Mouse (Mus musculus) CD4-positive, CD25-positive, alpha-beta regulatory T cell, adult 2 months (primary cell): ENCODE measurements around the gene Bid.
"Not testable (repeated sequence)": the region's sequence is repeated elsewhere in the genome, so short reads cannot be mapped to it uniquely, and the experiment has no call there.

Experiments
- DNase-seq: peaks from one replicate; pipeline ENCODE4 v3.0.0-alpha.2; 2012; ENCODE audit warnings: low read depth, low spot score

Bid gene

DNA sequence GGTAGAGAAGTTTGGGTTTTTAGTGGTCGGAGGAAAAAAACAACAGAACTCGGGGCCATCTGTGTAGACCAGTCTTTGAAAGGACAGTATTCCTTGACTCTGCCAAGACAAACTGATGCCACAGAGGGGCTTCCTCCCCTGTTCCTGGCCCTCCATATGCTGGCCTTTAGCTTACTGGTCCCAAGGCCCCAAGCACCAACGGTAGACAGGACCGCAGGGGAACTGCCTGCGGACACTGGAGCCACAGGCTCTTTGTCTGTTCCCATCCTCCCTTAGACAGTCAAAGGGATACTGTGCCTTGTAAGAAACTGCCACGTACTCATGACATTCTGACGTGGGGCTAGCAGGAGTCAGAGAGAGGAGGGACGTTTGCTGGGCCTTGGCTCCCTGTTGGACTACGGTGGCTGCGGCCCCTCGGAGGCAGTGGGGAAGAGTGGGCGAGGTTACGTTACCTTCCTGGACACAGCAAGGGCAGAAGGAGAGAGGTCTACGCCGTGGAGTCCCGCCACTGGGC, 20.5 kb upstream of the Bid start:
- DNase-seq: no peak

DNA sequence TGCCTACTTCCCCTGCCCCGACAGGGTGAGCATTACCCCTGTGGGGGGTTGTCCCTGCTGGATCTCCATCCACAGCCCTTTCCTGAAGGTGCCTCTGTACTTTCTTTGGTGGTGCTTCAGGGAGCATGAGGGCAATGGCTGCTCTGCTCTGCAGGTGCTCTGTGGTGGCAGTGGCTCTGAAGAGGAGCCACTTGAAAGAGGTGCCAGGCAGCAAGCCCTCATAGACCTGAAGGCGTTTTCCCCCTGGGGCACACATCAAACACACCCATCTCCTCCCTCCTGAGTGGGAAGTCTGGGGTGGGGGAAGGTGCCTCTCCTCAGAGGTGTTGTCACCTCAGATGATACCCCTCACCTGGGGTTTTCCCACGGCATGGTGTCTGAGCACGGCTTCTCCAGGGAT, 17.5 kb upstream of the Bid start:
- DNase-seq: peak; percentile 27

DNA sequence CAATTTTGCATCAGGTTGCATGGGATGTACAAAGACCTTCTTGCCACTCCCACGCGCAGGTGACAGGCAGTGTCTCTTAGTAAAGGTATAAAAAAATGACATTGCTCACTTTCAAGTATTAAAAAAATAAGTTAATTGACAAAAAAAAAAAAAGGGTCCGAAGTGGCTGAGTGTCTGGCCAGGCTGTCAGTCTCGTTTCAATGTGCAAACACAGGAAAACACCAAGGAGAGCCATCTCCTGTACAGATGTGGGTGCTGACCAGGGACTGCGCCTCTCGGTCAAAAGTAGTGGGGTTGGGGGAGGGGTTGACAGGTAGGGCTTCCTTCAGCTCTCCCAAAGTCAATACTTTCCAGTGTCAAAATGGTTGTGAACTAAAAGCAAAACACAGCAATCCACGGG, 17.0 kb upstream of the Bid start:
- no peak for DNase-seq

DNA sequence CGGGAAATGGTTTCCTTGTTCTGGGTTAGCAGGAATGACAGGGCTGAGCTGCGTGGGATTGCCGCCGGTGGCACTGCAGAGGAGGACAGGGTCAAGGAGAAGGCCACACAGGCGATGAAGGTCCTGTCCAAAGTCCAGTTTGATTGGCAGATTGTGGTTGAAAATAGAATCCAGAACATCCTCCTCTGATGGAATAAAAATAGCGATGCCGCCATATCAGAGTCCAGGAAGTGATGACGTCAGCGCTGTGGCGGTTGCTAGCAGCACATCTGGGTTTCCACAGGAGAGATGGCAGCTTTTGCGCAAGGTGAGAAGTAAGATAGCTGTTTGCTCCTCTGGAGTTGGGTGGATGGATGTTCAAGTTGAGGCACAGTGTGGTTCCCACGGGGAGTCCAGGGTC, 15.9 kb upstream of the Bid start:
- DNase-seq: peak; percentile 83

DNA sequence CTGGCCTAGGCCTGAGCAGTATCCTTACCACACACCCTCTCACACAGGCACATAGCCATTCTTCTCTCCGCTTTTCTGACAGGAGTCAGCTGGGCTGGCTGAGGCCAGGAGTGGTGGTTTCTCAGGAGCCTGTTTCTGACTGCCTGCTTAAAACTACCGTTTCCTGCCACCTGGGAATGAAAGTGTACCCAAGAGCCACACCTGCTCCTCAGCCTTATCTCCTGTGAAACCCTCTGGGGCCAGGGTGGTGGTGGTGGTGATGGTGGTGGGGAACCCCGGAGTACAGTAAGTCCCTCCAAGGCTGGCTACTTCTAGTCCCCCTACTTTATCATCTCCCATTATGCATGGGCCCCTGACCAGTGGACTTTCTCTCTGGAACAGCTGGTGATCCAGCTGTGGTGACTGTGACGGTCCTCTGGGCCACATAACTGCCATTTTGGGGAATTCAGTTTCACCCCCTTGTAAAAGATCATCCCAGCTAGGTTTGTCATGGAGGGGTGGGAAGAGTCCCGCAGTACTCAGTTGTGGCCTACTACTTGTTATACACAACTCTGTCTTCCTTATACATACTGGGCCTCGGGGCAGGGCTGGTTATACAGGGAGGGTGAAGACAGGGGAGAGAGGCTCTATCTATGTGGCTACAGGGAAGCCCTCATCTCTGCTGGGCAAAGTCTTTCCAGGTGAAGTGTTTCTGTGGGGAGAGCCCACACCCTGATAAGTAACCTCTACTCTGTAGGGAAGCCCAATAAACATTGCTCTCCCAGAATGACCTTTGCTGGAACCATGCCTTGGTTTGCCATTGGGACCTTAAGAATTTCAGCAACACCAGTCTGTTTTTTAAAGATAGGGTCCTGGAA, 14.0 kb upstream of the Bid start:
- no peak for DNase-seq

DNA sequence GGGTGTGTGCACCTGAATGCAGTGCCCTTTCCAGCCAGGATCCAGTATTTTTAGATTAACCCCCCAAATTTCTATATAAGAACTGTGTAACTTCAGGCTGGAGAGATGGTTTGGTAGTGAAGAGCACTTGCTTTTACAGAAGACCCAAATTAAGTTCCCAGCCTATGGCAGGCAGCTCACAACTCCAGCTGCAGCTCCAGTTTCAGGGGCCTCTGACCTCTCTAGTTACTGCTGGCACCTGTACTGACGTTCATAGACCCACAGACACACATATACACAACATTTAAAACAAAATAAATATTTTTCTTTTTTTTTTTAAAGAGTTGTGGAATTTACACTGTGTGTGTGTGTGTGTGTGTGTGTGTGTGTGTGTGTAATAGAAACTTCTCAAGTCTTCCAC, 12.8 kb upstream of the Bid start:
- no peak for DNase-seq

DNA sequence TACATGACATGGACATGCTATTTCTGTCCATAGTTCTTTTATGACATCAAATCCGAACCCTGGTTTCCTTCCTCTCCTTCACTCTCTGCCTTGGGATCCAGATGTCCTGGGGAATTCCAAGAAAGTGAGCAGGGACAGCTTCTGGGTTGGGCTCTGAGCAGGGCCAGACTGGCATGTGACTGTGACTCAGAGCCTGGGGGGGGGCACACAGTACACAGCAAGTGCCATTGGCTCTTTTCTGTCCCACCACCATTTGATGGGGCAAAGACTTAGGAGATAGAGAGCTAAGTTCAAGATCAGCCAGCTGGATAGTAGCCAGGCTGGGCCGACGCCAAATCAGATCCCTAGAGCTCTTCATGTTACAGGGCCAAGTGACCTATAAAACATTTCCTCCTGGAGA, 11.1 kb upstream of the Bid start:
- DNase-seq: no peak

DNA sequence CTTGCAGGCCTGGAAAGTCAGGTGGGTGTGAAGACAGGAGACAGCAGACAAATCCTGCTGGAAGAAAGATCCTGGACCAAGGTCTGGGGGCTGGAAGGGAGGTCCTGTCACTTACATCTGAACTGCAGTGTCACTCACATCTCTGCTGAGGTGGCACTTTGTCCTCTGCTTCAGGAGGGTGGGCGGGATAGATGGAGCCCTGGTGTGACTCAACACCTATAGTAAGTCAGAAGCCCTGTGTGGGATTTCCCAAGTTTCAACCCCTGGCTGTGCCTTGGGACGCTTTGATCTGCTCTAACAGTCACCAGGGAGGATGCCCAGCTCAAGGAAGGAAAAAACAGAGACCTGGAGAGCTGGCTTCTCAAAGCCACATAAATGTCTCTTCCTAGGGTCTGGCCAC, 10.2 kb upstream of the Bid start:
- DNase-seq: no peak

DNA sequence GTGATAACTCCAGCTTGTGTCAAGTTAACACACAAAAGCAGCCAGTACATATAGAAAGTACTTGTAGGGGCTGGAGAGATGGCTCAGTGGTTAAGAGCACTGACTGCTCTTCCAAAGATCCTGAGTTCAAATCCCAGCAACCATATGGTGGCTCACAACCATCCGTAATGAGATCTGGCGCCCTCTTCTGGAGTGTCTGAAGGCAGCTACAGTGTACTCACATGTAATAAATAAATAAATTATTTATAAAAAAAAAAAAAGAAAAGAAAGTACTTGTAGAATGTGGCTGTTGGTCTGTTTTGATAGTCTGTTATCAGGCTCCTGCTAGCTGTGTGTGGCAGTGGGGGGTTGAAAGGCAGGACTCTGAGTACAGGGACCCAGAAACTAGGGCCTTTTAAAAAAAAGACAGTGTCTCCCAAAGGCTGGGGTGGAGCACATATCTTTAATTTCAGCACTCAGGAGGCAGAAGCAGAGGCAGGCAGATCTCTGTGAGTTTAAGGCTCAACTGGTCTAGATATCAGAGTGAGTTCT, 8.2 kb upstream of the Bid start:
- not testable (repeated sequence) for DNase-seq

DNA sequence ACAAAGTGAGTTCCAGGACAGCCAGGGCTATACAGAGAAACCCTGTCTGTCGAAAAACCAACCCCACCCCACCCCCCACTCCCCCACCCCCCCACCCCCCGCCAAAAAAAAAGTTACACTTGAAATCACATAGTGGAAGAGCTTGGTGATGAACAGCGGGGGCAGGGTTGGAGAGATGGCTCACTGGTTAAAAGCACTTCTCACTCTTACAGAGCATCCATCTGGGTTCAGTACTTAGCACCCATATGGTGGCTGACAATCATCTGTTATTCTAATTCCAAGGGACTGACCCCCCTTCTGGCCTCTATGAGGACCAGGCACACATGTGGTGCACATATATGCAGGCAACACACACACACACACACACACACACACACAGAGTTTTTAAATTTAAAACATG, 1.3 kb upstream of the Bid start:
- DNase-seq: no peak

DNA sequence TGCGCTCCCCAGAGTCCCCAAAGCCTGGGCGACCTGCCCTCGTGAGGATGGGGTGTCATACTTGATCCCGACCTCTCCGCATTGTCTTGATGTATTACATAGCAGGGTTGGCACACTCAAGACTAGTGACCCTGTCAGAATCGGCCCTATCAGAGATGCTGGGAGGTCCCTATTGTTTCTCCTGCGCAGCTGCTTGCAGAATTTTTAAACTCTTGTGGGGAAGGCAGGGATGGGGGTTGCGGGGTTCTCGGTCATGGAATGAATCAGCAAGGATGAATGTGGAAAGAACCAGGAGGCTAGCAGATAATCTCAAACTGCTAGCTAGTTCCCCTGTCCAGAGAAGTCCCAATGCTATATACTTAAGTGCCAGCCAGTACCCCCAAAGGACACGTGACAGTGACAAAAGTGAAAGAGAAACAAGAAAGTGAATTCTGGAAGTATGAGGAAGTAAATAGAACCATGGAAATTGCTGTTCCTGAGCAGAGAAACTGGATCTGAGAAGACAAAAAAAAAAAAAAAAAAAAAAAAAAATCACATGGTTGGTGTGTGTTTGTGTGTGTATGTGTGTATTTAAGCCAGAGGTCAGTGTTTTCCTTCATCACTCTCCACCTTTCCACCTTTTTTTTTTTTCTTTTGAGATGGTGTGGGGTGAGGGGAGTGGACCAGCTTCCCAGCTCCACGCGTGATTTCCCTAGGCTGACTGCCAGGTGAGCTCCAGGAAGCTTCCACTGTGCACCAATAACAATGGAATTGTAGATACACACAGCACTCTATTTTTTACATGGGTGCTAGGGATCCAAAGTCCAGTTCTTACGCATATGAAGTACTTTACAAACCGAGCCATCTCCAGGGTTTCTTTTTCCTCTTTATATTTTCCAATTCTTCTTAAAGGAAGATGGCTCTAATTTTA, 574 bp upstream of the Bid start:
- DNase-seq: peak; percentile 49

DNA sequence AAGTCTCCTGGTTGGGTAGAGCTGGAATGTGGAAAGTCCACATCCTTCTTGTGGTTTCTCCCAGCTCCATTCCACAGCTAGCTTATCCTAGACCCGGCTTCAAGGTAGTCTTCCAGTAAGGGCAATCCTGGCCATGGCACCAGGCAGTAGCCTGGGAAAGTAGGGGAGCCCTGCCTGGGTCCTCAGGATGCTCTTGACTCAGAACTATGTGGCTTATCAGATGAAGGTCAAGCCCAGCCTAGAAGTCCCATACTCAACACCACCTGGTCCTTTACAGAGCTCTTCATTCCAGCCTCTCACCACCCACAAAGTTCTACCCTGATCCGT, 1.0 kb downstream of the Bid start:
- peak; percentile 18 for DNase-seq

DNA sequence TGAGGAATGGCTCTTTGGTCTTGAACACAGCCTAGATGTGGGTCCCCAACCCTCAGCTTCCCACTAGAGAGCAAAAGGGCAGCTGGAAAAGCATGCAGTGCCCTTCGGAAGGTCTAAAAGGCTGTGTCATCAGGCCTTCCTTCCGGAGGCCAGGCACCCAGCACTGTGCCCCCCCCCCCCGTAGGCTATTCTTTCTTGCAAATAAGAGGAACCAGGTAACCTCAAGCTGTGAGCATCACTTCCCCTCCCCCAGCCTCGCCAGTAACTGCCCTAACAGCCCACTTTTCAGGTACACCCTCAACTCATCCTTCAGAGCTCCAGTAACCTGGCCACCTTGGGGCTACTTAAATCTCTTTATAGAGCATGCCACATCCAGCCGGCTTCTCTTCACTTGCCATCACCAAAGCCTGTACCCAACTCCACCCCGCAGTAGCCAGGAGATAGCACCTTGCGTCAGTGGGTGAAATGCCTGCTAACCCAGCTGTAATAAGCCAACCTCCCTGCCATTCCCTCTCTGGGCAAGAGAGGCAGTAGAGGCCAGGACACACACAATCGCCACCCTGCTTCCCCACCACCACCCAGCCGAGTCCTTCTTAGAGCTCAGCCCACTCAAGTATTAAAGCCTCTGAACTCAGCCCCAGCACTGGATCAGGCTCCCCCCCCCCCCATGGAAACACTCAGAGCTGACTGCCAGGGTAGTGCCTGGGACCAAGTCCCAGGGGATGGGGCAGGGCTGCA, 1.6 kb downstream of the Bid start:
- DNase-seq: peak; percentile 73

DNA sequence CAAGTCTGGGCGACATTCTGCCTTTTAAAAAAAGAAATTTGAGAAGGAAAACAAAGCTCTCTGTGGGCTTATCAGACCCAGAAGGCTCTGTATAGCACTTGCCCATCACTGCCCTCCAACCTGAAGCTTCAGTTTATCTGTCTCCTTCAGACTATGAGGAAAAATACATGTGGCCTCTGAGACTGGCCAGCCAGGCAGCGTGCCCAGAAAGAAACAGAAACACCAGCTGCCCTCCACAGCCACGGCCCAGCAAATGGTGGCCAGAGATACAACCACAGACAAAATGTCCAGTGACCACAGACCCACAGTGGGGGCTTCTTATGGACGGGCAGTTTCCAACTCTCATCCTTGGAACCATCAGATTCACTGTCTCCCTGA, 2.1 kb downstream of the Bid start:
- DNase-seq: no peak

DNA sequence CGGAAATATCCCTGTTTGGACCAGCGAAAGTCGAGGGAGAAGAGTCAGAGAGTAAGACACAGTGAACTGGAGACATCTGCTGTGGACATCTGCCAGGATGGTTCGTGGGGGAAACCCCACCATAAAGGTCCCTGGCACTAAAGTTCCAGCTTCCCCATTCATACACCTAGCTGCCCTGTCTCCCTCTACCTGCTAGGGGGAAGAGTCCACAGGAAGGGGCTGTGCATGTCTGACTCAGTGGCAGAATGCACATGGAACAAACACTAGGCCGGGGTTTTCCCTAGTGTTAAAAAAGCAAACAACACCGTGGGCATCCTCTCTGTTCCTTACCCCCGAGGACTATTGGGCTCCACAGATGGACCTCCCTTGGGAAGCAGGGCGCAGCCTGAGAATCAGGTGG, 2.9 kb downstream of the Bid start:
- DNase-seq: peak; percentile 38

DNA sequence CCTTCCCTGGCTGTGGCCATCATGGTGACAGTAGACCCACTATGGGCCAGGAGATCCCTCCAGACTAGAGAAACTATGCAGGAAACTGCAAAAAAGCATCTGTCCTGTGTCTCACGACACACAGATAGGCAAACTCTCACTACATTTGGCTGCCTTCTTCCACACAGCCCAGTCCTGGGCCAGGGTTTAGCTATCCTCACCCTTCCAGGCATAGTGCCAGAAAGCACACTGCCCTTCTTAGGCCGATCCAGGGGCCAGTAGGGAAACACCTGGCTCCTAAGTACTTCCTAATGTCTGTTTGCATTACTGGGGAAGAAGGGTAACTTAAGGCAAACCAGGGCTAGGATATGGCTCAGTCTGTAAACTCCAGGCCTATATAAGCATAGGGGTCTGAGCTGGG, 3.7 kb downstream of the Bid start:
- DNase-seq: no peak

DNA sequence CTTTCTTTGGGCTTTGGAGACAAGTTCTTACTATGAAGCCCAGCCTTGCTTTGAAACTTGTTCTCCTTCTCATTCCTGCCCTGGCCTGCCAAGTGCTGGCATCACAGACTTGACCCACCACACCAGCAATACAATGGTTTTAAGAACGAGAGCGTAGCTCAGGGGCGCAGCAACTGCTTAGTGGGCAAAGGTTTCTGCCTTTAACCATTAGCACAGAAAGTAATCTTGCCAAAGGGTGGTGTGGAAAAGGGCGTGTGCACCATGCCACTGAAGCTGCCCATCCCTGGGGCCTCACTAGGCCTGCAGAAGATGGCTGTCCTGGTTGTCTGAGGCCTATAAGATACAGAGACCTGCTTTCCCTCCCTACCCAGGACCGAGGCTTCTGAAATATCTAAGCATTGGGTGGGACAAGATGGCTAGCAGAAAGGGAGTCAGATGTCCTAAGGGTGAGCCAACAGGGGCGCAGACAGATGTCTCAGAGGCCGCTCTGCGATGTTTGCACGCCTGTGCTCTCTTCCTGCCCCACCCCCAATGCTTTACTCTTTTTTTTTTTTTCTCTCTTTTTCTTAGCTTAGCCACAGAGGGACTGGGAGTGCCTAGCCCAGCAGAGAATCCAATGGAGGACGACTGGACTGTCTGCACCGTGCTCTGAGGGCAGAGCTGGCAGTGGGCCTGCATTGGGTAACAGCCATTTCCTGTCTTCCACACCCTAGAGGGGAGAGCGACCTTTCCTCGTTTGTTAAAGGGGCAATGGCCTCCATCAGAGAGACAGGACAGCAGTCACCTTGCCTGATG, 5.2 kb downstream of the Bid start:
- peak; percentile 20 for DNase-seq

DNA sequence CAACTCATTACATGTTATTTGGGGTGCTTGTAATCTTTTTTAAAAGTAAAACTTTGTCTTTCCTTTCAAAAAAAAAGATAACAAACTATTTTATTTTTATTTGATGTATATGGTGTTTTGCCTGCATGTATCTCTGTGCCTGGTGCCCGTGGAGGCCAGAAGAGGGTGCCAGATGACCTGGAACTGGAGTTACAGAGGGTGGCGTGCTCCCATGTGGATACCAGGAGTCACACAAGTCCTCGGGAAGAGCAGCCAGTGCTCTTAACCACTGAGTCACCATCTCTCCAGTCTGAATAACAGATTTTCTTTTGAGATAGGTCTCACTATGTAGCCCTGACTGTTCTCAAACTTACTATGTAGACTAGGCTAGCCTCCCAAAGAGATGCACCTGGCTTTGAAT, 7.2 kb downstream of the Bid start:
- DNase-seq: no peak

DNA sequence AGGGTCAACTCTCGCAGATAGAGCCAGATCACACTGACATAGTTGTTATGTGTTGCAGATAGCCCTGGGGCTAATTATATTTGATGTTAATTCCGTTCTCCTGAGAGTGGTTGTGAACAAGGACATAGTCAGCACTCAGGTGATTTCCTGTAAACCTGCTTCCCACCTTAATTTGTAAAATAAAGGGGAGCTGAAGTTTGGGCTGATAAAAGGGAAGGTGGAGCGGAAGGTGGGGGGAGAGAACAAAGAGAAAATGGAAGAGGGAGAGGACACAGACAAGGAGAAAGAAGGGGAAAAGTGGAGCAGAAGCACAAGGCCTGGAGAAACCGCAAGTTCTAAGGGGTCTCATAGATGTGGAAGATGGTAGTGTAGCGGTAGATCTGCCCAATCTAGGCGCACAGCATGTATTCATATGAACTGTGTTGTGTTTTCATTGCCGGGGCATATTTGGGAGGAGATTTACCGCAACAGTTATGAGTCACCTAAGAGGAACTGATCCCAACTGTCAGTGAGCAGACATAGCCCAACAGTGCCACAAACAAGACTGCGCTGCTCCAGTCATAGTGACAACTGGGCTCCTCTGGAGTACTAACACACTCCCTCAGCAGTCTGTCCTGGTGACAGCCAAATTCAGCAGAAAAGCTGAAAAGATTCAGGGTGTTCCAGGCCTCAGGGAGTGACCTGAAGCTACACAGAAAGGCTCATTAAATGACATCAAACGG, 8.6 kb downstream of the Bid start:
- not testable (repeated sequence) for DNase-seq

DNA sequence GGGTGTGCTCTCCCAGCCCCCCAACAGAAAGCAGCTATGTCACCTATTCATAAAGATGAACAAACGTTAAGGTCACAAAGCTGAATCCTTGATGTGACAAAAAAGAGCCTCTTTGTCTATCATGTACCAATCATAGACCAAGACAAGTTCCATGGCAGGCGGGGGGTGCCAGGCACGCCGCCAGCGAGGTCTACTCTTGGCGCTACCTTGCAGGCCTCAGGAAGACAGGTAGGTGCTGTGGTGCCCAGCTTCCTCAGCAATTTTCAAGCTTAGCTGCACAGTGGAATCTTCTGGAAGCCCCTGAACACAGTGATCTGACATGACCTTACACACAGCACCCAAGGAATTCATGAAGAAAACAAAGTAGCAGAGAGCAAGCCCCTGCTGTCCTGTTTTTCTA, 10.1 kb downstream of the Bid start:
- no peak for DNase-seq
